Mouse (Mus musculus): ENCODE data around the gene Spata17. TPM values are rescaled to one million over a fixed set of nuclear protein-coding genes. Genes with fewer than 3 reads are reported as not detected.

The Spata17 gene
- polyA plus RNA-seq, 1 experiment from 2014 or later, result 2.1 TPM

DNA sequence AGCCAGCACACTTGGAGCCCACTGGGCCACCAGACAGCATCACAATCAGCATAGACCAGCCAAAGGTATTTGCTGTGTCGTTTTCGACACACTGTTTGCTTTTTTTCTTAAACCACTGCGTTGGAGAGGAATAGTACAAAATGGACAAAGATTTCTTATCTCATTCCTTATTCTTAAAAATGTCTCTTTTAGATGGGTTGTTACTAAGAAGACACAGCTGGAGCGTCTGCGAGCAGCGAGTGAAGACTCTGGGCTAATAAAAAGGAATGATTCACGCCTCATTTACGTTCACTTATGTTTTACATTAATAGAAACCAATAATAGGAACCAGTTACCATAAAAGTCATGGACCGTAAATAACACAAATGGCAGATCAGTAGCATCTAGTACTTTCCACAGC is 101.5 kb downstream of the Spata17 start:
- Histone ChIP-seq H3K9me3 (no peaks in the 10 kb centered on the region), H3K4me2 (no peak overlapping the region), H3K4me3 (no peak overlapping the region), H3K36me3 (replicated peaks) (no peaks in the 10 kb centered on the region), H3K27me3 (replicated peaks) (no peaks in the 10 kb centered on the region), H3K9ac (no peak overlapping the region), H3K4me1 (no peaks in the 10 kb centered on the region), H3K27ac (no peak overlapping the region)
- ATAC-seq (replicated peaks), result no peak
- WGBS, result 87% methylated on average over 9 of the region's 9 CpGs

DNA sequence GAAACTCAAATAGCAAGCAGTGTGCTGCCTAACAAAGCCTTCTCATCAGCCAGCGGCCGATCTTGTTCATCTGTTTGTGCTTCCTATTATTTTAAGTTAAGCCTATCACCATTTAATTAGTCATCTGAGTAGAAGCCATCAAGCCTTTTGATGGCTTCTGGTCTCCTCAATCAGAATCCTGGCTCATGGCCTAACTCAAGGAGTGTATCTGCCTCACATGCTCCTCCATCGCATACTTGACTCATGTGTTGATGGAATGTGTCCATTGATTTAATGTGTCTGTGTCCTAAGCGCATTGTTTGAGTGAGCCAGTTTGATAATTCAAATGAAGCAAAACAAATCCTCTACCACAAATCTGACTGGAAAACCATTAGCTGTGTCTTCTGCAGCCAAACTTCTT is 113.1 kb downstream of the Spata17 start:
- Histone ChIP-seq H3K4me1 (no peaks in the 10 kb centered on the region), H3K4me2 (no peak overlapping the region), H3K4me3 (no peak overlapping the region), H3K9ac (no peak overlapping the region), H3K27ac (no peak overlapping the region), H3K9me3 (peaks cover 5% of the 10 kb centered on the region; the same call in 1 of the 2 replicates), H3K36me3 (replicated peaks) (no peaks in the 10 kb centered on the region), H3K27me3 (replicated peaks) (no peaks in the 10 kb centered on the region)
- WGBS, result 77% methylated on average over 4 of the region's 4 CpGs
- ATAC-seq (replicated peaks), result no peak

DNA sequence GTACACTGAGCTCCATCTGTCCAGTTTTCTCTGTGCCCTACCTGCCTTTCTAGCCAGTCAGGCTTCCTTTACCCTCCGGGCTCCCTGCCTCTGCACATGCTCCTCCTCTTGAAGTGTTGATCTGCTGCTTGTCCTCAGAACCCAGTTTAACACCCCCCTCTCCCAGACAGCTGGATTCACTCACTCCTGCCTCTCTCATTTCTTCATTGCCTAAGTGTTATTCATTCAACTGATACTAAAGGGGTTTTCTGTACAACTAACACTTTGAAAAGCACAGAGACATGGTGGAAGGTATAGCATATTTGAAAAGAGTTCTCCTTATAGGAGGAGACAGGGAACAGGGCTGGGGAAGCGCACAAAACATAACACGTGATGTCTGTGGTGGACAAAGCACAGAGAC is 114.1 kb downstream of the Spata17 start:
- Histone ChIP-seq H3K9ac (no peak overlapping the region), H3K4me3 (no peak overlapping the region), H3K4me1 (no peaks in the 10 kb centered on the region), H3K27ac (no peak overlapping the region), H3K36me3 (replicated peaks) (no peaks in the 10 kb centered on the region), H3K27me3 (replicated peaks) (no peaks in the 10 kb centered on the region), H3K4me2 (no peak overlapping the region), H3K9me3 (peaks cover 5% of the 10 kb centered on the region; the same call in 1 of the 2 replicates)
- WGBS, result 83% methylated on average over 3 of the region's 3 CpGs
- no peak for ATAC-seq (replicated peaks)

DNA sequence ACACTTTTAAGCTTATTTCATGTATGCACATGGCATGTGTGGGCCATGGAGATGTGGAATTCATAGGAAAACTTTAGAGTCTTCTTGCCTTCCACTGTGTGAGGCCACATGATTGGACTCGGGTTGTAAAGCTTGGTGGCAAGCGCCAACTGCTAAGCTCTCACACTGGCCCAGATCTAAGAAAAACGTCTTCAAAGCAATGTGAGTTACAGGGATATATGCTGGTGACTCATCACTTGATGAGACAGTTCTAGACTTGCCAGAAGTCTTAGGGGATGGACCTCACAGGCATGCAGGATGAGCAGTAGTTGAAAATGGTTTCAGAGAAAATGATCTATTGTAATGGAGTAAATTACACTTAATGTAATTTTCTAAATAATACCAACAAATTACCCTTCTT is 114.6 kb downstream of the Spata17 start:
- H3K4me3 ChIP-seq, result no peak overlapping the region
- ATAC-seq (replicated peaks), result no peak
- H3K27me3 ChIP-seq (replicated peaks), result no peaks in the 10 kb centered on the region
- no peaks in the 10 kb centered on the region for H3K9me3 ChIP-seq
- 81% methylated on average over 3 of the region's 3 CpGs for WGBS
- no peak overlapping the region for H3K27ac ChIP-seq
- H3K4me2 ChIP-seq, result no peak overlapping the region
- H3K4me1 ChIP-seq, result no peaks in the 10 kb centered on the region
- H3K36me3 ChIP-seq (replicated peaks), result no peaks in the 10 kb centered on the region
- H3K9ac ChIP-seq, result no peak overlapping the region

DNA sequence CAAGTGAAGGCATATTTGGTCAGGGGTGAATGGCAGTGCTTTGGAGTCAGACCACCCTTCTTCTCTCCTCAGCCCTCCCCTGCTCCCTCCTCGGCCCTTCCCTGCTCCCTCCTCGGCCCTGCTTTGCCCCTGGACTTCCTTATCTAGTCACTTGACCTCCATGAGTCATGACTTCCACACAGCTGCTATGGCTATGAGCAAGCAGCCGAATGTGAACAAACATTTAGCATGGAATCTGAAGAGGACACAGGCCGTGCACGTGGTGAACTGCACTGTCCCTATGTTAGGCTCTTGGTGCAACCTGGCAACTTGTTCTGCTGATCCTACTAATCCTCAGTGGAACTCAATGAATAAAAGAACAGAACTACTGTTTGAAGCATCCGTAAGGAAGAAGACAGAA is 117.0 kb downstream of the Spata17 start:
- 73% methylated on average over 6 of the region's 6 CpGs for WGBS

DNA sequence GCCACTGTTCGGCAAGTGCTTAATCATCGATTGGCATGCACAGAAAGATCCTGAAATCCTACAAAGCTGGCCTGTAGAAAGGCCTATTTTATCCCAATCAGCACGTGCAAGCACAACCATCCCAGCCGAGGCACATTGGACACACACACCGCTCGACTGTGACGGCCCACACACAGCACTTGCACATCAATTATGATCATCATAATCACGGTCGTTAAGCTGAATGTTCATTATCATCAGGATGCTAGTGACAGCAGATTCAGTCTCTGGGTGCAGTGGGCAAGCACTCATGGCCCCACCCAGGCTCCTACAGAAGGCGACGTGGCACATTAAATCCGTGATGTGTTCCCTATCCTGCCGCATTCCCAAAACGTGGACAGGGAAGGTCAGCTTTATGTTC is 122.7 kb downstream of the Spata17 start:
- whole genome bisulfite sequencing, result 79% methylated on average over 14 of the region's 14 CpGs

More for the DNA sequence above, 117.0 kb downstream of the Spata17 start:
- Histone ChIP-seq H3K36me3 (replicated peaks) (no peaks in the 10 kb centered on the region), H3K4me1 (no peaks in the 10 kb centered on the region), H3K9ac (no peak overlapping the region), H3K9me3 (no peaks in the 10 kb centered on the region), H3K4me3 (no peak overlapping the region), H3K27me3 (replicated peaks) (no peaks in the 10 kb centered on the region), H3K4me2 (no peak overlapping the region), H3K27ac (no peak overlapping the region)
- no peak for ATAC-seq (replicated peaks)

DNA sequence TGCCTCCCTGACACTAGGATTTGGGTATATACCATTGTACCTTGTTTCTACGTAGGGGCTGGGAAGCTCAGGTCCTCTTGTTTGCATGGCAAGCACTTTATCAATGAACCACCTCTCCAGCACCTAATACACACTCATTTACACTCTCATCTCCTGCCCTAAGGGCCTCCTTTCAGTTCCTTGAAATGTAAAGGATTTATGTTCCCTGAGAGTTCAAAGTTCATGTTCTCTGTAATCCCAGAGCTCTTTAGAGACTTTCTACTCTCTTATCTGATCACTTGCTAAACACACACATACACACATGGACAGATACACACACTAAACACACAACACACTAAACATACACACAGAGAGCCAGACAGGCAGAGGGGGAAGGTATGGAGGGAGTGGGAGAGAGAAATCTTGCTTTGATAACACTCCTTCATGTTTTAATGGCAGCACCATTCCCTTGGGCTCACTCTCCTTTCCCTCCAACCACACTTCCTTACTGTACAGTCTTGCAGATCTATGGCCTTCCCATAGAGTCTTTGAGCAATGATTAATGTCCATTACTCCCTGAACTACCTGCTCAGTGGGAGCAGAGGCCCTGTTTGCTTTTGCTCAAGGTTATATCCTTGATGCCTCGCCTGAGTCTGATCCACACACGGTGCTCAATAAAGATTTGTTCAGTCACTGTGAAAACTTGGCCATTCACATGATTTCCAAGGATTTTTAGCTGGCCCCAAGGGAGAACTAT is 126.4 kb downstream of the Spata17 start:
- Histone ChIP-seq H3K36me3 (replicated peaks) (no peaks in the 10 kb centered on the region), H3K4me1 (no peaks in the 10 kb centered on the region), H3K27ac (no peak overlapping the region), H3K4me3 (no peak overlapping the region), H3K9me3 (no peaks in the 10 kb centered on the region), H3K4me2 (no peak overlapping the region), H3K27me3 (replicated peaks) (no peaks in the 10 kb centered on the region), H3K9ac (no peak overlapping the region)
- no peak for ATAC-seq (replicated peaks)
- 81% methylated on average over 3 of the region's 3 CpGs for WGBS

More for the DNA sequence above, 122.7 kb downstream of the Spata17 start:
- Histone ChIP-seq H3K36me3 (replicated peaks) (no peaks in the 10 kb centered on the region), H3K9me3 (no peaks in the 10 kb centered on the region), H3K27me3 (replicated peaks) (no peaks in the 10 kb centered on the region), H3K4me3 (no peak overlapping the region), H3K9ac (no peak overlapping the region), H3K27ac (no peak overlapping the region), H3K4me1 (no peaks in the 10 kb centered on the region), H3K4me2 (no peak overlapping the region)
- ATAC-seq (replicated peaks), result no peak

DNA sequence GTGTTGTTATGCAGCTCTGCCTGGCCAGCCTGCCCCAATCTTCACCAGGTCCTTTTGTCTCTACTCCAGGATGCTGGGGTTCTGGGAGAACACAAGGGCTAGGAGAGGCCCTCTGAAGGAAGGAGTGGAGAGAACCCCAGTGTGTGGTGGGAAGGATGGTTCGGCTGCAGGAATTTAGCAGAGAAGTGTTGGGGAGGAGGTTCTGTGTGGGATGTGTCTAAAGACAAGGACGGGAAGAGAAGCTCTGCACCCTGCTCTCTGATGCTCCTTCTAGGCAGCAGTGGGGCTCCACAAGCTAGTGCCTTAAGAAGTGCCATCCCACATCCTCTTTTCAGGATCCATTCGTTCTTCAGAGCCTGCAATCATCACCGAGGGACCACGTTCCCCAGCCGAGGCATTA is 129.2 kb downstream of the Spata17 start:
- Histone ChIP-seq H3K9ac (no peak overlapping the region), H3K4me2 (no peak overlapping the region), H3K4me1 (no peaks in the 10 kb centered on the region), H3K36me3 (replicated peaks) (no peaks in the 10 kb centered on the region), H3K4me3 (no peak overlapping the region), H3K27me3 (replicated peaks) (no peaks in the 10 kb centered on the region), H3K27ac (no peak overlapping the region), H3K9me3 (no peaks in the 10 kb centered on the region)
- WGBS, result 74% methylated on average over 6 of the region's 6 CpGs
- ATAC-seq (replicated peaks), result no peak

DNA sequence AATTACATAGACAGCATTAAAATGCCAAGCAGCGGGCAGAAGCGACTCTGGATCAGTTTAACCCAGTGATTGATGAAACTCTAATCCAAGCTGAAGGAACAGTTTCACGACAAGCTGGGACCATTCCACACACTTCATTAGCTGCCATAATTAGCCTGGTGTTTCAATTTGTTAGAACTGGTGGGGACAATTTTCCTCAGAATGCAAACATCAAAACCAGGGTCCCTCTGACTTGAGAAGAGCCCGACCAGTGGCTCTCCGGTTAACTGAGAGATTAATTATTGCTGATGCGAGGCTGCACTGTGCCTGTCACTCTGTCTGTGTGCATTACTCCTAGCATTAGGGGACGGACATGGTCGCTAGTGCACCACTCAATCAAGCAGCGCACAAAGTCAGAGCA is 137.9 kb downstream of the Spata17 start:
- Histone ChIP-seq H3K36me3 (replicated peaks) (no peaks in the 10 kb centered on the region), H3K27ac (no peak overlapping the region), H3K4me2 (no peak overlapping the region), H3K27me3 (replicated peaks) (no peaks in the 10 kb centered on the region), H3K9ac (no peak overlapping the region), H3K4me3 (no peak overlapping the region), H3K9me3 (no peaks in the 10 kb centered on the region), H3K4me1 (0 out of 2 replicates have a peak, but pooled peaks cover 6% of the 10 kb centered on the region)
- no peak for ATAC-seq (replicated peaks)
- 49% methylated on average over 9 of the region's 9 CpGs for WGBS

DNA sequence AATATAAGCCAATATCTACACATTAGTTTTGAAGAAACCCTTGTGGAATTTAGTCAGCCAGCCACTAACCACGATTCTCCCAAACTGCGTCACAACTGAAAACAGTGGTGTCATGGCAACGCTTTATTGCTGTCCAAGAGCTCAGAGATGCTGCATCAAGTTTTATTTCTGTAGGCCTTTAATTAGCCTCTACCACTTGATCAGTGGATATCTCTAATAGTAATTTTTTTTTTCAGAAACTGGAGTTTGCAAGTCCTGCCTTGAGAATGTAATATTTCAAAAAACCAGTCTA is 138.3 kb downstream of the Spata17 start:
- ATAC-seq (replicated peaks), result no peak
- Histone ChIP-seq H3K4me2 (no peak overlapping the region), H3K9ac (no peak overlapping the region), H3K4me1 (0 out of 2 replicates have a peak, but pooled peaks cover 6% of the 10 kb centered on the region), H3K27me3 (replicated peaks) (no peaks in the 10 kb centered on the region), H3K4me3 (no peak overlapping the region), H3K9me3 (no peaks in the 10 kb centered on the region), H3K36me3 (replicated peaks) (no peaks in the 10 kb centered on the region), H3K27ac (no peak overlapping the region)
- 44% methylated on average over 3 of the region's 3 CpGs for WGBS

DNA sequence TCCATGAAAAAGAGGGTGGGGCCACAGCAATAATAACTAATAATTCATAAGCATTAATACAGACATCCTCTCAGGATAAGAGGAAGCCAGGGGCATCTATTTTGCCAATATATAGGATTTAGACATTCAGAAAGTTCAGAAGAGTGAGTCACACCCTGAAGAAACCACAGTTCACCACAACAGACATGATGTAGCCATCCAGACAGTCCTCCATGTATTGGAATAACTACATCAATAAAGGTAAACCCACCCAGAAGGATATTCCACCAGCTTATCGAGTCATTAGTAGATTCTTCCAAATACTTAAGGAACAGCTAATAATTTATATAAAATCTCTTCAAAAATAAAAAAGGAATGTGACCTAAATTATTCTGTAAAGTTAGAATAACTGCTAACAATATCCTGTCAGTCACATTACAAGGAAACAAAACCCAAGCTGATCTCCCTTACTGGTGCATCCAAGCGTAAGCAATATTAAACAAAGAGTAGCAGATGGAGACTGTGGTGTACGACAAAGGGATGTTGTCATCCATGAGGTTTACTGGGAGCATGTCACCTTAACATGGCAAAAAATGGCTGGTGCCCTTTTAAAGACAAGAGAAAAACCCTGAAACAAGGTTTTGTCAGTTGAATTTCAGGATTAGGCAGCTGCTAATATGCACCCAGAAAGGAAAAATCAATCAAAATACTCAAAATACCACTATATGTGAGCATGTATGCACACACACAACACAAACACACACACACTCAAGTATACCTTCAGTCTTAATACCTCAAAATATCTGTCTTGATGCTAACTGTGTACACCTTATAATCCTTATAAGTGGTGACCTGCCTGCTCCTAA is 138.8 kb downstream of the Spata17 start:
- Histone ChIP-seq H3K9me3 (no peaks in the 10 kb centered on the region), H3K27ac (no peak overlapping the region), H3K36me3 (replicated peaks) (no peaks in the 10 kb centered on the region), H3K4me3 (no peak overlapping the region), H3K4me2 (no peak overlapping the region), H3K9ac (no peak overlapping the region), H3K4me1 (0 out of 2 replicates have a peak, but pooled peaks cover 6% of the 10 kb centered on the region), H3K27me3 (replicated peaks) (no peaks in the 10 kb centered on the region)
- WGBS, result 57% methylated on average over 3 of the region's 3 CpGs
- no peak for ATAC-seq (replicated peaks)

DNA sequence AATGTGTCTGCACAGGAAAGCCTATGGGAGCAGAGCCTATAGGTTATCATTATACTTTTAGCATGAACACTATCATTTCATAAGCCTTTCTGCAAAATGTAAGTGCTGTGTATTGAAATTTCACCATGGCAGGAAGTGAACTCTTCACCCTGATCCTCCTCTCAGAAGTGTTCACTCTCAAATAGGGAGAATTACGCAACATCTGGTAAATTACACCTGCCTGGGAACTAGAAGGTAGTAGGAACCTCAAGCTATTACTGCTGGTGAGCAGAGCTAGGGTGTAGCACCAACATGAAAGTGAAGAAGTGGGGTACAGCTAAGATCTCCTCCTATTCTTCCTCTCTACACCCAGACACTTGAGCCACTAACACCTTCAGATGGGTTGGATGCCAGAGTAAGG is 155.4 kb downstream of the Spata17 start:
- no peak for ATAC-seq (replicated peaks)
- Histone ChIP-seq H3K4me2 (no peak overlapping the region), H3K9ac (no peak overlapping the region), H3K4me1 (no peaks in the 10 kb centered on the region), H3K36me3 (replicated peaks) (no peaks in the 10 kb centered on the region), H3K27me3 (replicated peaks) (no peaks in the 10 kb centered on the region), H3K4me3 (no peak overlapping the region), H3K27ac (no peak overlapping the region), H3K9me3 (no peaks in the 10 kb centered on the region)
- 86% methylated on average over 1 of the region's 1 CpGs for WGBS

DNA sequence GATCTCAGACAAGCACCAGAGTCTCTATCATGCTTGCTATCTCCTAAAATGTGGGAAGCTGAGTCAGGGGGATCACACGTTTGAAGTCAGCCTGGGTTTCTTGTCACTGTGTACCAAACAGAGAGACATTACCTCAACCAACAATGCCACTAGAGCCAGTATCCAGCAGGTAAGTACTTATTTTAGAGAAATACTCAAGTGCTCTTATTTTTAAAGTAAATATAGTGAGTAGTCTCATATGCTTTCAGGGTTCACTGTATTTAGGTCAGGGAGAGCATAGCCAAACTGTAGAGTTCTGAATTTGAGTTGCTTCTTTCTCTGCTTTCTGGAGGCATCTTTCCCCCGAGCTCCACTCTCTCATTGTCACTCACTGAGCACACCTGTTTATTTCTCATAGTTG is 160.9 kb downstream of the Spata17 start:
- WGBS, result 90% methylated on average over 2 of the region's 2 CpGs
- no peak for ATAC-seq (replicated peaks)
- H3K27ac ChIP-seq, result no peak overlapping the region

More for the DNA sequence above, 160.9 kb downstream of the Spata17 start:
- Histone ChIP-seq H3K9me3 (no peaks in the 10 kb centered on the region), H3K4me3 (no peak overlapping the region), H3K4me2 (no peak overlapping the region), H3K36me3 (replicated peaks) (no peaks in the 10 kb centered on the region), H3K27me3 (replicated peaks) (no peaks in the 10 kb centered on the region), H3K9ac (no peak overlapping the region), H3K4me1 (no peaks in the 10 kb centered on the region)

All from midbrain, embryonic 15.5 days (tissue).